Mouse (Mus musculus) lung, embryonic 14.5 days (tissue): ENCODE results near the gene Cdv3. TPM values are rescaled to one million over a fixed set of nuclear protein-coding genes. Genes with fewer than 3 reads are reported as not detected.

Source experiments
- ATAC-seq: fragments of 200-750 bp; cut with Nextera tagmentation; 2 replicates; pipeline ENCODE4 v1.8.0; 2017; ENCODE audit warnings: mild to moderate bottlenecking, moderate TSS enrichment, moderate library complexity; ENCODE audit not compliant: insufficient read depth
- DNase-seq: peaks from one replicate; pipeline ENCODE4 v3.0.0-alpha.2; 2015
- H3K27ac ChIP-seq: fragments of 300-500 bp; sonication (generic); 2 replicates; pipeline ENCODE4 v1.5.1; 2014; ENCODE audit warnings: low read depth, mild to moderate bottlenecking, moderate library complexity
- H3K27me3 ChIP-seq: fragments of 300-500 bp; sonication (generic); 2 replicates; pipeline ENCODE4 v1.6.1; 2014; ENCODE audit warnings: low read length, control low read depth; ENCODE audit not compliant: insufficient read depth
- H3K36me3 ChIP-seq: fragments of 300-500 bp; sonication (generic); 2 replicates; pipeline ENCODE4 v1.6.1; 2014; ENCODE audit warnings: control low read depth; ENCODE audit not compliant: insufficient read depth
- H3K4me1 ChIP-seq: fragments of 300-500 bp; sonication (generic); 2 replicates; pipeline ENCODE4 v1.6.1; 2014; ENCODE audit warnings: antibody characterized with exemption, control low read depth; ENCODE audit not compliant: insufficient read depth
- H3K4me2 ChIP-seq: fragments of 300-500 bp; sonication (generic); 2 replicates; pipeline ENCODE4 v1.6.1; 2014; ENCODE audit warnings: mild to moderate bottlenecking
- H3K4me3 ChIP-seq: fragments of 300-500 bp; sonication (generic); 2 replicates; pipeline ENCODE4 v1.5.1; 2014; ENCODE audit warnings: low read depth, low read length
- H3K9ac ChIP-seq: fragments of 300-500 bp; sonication (generic); 2 replicates; pipeline ENCODE4 v1.6.1; 2014
- H3K9me3 ChIP-seq: fragments of 300-500 bp; sonication (generic); 2 replicates; pipeline ENCODE4 v1.6.1; 2016; ENCODE audit warnings: low read depth, low read length, control low read depth
- CTCF ChIP-seq: IDR thresholded peaks from 2 replicates; pipeline ENCODE4 v1.5.1; 2016; ENCODE audit warnings: antibody characterized with exemption, low read depth
- WGBS: fragments of 180-500 bp; shearing (Covaris S2); extraction: QIAGEN DNeasy Blood & Tissue Kit; methylation state at CpG from one replicate; pipeline ENCODE4 v1.1.7; 2014; 5-methylcytosine and 5-hydroxymethylcytosine counted together
- polyA plus RNA-seq: library from polyadenylated mRNA; unstranded; fragments of >200 nt; fragmentation: Nextera tagmentation; extraction: Ambion mirVana; gene quantifications from 2 replicates; pipeline ENCODE4 v1.2.1, GENCODE M21; 2014

Cdv3 gene
- polyA plus RNA-seq: 92.0 and 93.4 TPM in 2 replicates

DNA sequence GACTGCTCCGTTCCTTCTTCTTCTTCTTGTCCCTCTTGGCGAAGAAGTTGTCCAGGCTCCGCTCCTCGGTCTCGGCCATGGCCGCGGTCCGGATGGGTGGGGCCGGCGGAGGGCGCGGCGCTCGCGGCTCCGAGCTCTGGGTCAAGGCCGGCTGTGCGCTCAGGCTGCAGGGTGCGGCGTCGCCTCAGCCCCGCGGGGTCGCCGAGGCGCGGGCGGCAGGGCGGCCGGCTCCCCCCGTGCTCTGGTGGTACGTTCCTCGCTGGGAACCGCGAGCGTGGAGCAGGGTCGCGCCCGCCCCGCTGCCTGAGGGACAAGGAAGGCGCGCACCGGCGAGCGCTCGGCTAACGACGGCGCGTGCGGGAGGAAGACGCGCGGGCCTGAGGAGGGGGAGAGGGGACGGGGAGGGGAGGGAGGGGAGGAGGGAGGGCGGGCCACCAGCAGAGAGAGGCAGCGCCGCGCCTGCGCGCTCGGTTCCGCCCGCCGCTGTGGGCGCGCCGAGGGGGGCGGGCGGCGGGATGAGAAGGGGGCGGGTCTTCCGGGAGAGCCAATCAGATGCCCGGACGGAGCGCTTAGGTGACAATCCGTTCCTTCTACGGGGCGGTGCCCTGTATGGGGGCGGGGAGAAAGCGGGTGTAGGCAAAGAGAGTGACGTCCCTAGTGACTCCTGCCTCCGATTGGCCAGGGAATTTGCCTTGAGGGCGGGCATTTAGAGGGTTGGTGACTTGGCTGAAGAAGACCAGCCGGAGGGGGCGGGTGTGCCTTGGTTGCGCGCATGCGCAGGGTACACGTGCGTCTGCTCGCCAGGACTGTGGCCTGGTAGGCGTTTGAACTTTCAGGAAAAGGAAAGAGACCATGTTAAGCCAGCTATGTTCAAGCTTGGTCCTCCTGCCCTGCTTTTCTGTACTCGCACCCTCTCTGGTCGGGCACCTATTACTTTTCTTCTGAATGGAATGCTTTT is at the start of gene Cdv3:
TSS of gene Cdv3 (minus strand) at position 551 of the 958 bp plus-strand sequence.
- ATAC-seq: peak; percentile 98
- Histone ChIP-seq H3K4me2 (peak within 1 kb of the TSS; percentile 67), H3K4me1 (peaks cover 10% of the 10 kb centered on the region), H3K27ac (peak within 1 kb of the TSS; percentile 98), H3K4me3 (peak within 1 kb of the TSS; percentile 93), H3K36me3 (peaks cover 28% of the 10 kb centered on the region), H3K9me3 (no peaks in the 10 kb centered on the region), H3K27me3 (no peaks in the 10 kb centered on the region), H3K9ac (peak within 1 kb of the TSS; percentile 96)
- DNase-seq: peak; percentile 99
- WGBS: 1% methylated on average over 71 of the region's 95 CpGs
- TF ChIP-seq CTCF: peak; percentile 33; the same call in 1 of the 2 replicates

DNA sequence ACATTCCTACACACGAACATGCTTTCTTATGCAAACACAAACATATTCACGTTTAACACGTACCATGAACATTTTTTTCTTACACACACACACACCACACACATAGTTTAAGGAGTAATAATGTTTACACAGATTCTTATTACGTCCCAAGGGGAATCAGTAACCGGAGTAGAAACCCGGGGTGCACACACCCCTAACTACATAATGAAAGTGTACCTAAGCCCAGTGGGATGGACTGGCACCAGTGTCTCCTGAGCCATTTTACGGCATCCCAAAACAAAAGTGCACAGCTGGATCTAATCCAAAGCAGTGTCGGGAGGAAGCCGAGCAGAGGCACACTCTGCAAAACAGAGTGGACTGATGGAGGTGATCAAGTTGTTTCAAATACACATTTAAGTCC is 47.8 kb upstream of the Cdv3 start:
- no peak overlapping the region for H3K4me3 ChIP-seq
- peak; percentile 20; the same call in 1 of the 2 replicates for ATAC-seq
- H3K4me2 ChIP-seq: no peak overlapping the region
- TF ChIP-seq CTCF: no peak
- H3K27ac ChIP-seq: no peak overlapping the region
- peaks cover 15% of the 10 kb centered on the region; the same call in 1 of the 2 replicates for H3K4me1 ChIP-seq
- H3K27me3 ChIP-seq: no peaks in the 10 kb centered on the region
- WGBS: 34% methylated on average over 9 of the region's 9 CpGs
- peak; percentile 44 for DNase-seq
- no peaks in the 10 kb centered on the region for H3K9me3 ChIP-seq
- no peak overlapping the region for H3K9ac ChIP-seq
- H3K36me3 ChIP-seq: no peaks in the 10 kb centered on the region

DNA sequence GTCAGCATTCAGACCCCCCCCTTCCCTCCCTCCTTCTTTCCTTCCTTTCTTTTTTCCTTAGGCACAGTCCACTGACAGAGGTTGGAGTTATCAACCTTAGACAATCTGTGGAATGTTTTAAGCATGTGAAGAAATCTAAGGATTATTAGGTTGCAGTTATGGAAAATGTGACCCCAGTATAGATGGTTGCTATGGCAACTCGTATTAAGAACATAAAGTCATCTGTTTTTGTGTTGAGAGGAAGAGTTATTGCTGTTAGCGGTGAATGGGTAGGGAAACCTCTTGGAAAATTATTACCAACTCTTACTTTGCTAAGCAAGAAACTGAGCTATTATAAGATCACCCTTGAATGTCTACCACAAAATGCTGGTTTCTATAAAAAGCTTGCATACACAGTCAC is 43.5 kb upstream of the Cdv3 start:
- no peak overlapping the region for H3K9ac ChIP-seq
- no peak overlapping the region for H3K27ac ChIP-seq
- DNase-seq: no peak
- no peaks in the 10 kb centered on the region for H3K36me3 ChIP-seq
- 62% methylated on average over 2 of the region's 2 CpGs for WGBS
- no peaks in the 10 kb centered on the region for H3K9me3 ChIP-seq
- no peak overlapping the region for H3K4me2 ChIP-seq
- peaks cover 13% of the 10 kb centered on the region; the same call in 1 of the 2 replicates for H3K4me1 ChIP-seq
- no peak overlapping the region for H3K4me3 ChIP-seq
- no peak for TF ChIP-seq CTCF
- no peaks in the 10 kb centered on the region for H3K27me3 ChIP-seq
- no peak for ATAC-seq

DNA sequence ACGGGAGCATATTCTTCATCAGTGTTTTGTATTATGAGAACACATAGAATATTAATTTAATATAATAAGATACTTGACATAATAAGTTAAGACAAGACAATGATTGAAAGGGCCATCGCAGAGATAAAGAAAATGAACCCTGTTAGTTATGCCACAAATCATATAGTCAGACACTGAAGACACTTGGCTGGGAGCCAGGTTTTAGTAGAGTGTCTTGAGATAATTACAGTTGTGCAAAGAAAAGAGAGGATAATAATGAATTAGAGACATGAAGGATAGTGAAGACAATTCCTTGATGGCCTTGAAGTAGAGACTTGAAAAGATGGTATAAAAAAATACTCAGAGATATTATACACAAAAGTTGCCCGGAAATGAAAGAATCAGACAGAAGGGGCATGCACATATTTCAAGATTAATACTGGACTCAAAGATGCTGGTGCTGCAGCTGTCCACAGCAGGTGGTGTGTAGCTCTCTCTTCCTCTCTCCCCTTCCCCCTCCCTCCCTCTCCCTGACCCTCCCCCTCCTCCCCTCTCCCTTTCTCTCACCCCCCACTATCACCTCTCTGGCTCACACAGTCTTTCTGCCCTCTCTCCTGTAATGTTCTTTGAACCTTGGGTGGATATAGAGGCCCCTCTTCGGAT is 42.6 kb upstream of the Cdv3 start:
- no peak for TF ChIP-seq CTCF
- H3K4me2 ChIP-seq: no peak overlapping the region
- no peaks in the 10 kb centered on the region for H3K9me3 ChIP-seq
- H3K27me3 ChIP-seq: no peaks in the 10 kb centered on the region
- H3K27ac ChIP-seq: no peak overlapping the region
- DNase-seq: peak; percentile 64
- no peaks in the 10 kb centered on the region for H3K36me3 ChIP-seq
- no peak overlapping the region for H3K9ac ChIP-seq
- no peak for ATAC-seq
- 35% methylated on average over 4 of the region's 4 CpGs for WGBS
- H3K4me3 ChIP-seq: no peak overlapping the region
- H3K4me1 ChIP-seq: peaks cover 16% of the 10 kb centered on the region; the same call in 1 of the 2 replicates

DNA sequence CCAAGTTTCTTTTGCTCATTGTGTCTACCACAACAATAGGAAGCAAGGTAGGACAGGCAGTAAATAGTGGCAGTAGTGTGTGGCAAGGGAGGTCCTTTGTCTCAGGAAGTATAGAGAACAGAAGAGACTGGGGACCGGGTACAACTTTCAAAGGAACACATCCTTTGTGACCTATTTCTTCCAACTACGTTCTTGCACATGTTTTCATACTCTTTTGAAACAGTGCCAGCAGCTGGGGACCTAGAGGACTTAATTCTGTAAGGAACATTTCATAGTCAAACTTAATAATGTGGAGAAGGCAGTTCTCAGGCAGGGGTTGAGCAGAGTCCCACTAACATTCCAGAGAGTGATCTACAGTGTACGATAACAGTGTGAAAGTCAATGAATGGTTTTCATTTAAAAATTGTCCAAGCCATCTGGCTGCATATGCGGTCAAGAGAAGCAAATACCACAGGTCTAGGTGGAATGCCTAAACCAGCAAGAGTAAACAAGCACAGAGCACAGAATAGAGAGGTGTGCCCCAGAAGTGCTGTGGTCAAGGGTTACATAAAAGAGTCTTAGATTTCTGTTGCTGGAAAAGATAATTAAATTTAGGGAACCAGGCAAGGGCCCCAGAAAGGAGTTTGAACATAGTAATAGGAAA is 37.8 kb upstream of the Cdv3 start:
- ATAC-seq (no peak), DNase-seq (peak; percentile 64)
- 33% methylated on average over 4 of the region's 4 CpGs for WGBS

DNA sequence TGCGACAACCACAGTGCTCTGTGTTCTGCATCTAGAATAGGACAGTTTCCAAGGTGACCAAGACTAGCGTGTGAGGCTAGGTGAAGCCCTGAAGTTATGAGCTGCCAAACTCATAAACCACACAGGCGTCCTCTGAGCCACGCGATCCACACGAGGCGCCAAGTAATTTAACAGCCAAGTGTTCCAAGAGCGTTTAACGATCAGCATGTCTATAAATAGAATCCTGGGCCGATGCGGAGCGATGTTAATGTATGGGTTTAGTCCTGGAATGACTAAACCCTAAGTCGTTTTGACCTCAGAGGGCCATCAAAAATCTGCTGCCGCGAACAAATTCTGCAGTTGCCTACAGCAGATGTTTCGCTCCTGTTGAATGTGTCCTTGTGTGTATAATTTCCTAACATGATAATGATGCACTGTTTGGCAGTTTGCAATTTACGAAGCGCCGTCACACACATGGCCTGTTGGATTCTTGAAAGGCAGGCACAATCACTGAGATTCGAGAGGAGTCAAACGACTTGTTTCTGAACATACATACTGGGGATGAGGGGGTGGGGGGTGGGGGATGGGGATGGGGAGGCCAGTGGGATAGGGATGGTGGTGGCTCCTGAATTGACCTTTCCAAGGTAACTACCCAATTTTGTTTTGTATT is 33.0 kb upstream of the Cdv3 start:
- WGBS: 44% methylated on average over 21 of the region's 21 CpGs
- H3K4me2 ChIP-seq: no peak overlapping the region
- peak; percentile 45; the same call in 1 of the 2 replicates for ATAC-seq

More for the DNA sequence above, 37.8 kb upstream of the Cdv3 start:
- Histone ChIP-seq H3K9ac (no peak overlapping the region), H3K36me3 (no peaks in the 10 kb centered on the region), H3K4me2 (no peak overlapping the region), H3K9me3 (no peaks in the 10 kb centered on the region), H3K27ac (peak overlapping the region; percentile 62; the same call in 1 of the 2 replicates), H3K4me3 (no peak overlapping the region), H3K4me1 (0 out of 2 replicates have a peak, but pooled peaks cover 4% of the 10 kb centered on the region), H3K27me3 (no peaks in the 10 kb centered on the region)
- TF ChIP-seq CTCF: no peak

More for the DNA sequence above, 33.0 kb upstream of the Cdv3 start:
- peak; percentile 53 for DNase-seq
- no peak overlapping the region for H3K9ac ChIP-seq
- H3K4me3 ChIP-seq: no peak overlapping the region
- H3K36me3 ChIP-seq: no peaks in the 10 kb centered on the region
- no peak overlapping the region for H3K27ac ChIP-seq
- no peak for TF ChIP-seq CTCF
- H3K9me3 ChIP-seq: no peaks in the 10 kb centered on the region
- H3K27me3 ChIP-seq: no peaks in the 10 kb centered on the region
- no peaks in the 10 kb centered on the region for H3K4me1 ChIP-seq
